Mouse (Mus musculus): ENCODE data around the gene Trip13. TPM values are rescaled to one million over a fixed set of nuclear protein-coding genes. Genes with fewer than 3 reads are reported as not detected.

Trip13 gene
- polyA plus RNA-seq (2015; fragmentation: Nextera tagmentation; extraction: Ambion mirVana) = 32.1 and 33.6 TPM in 2 replicates

GRCm38 (mm10) chr13:73937321-73938176, at the start of gene Trip13, which contains the start of gene Brd9:
Gene Trip13 (minus strand): TSS chr13:73937784.
Gene Brd9 (plus strand): TSS chr13:73937811.
- peak; percentile 93 for DNase-seq (ENCODE audit: low spot score)

DNA sequence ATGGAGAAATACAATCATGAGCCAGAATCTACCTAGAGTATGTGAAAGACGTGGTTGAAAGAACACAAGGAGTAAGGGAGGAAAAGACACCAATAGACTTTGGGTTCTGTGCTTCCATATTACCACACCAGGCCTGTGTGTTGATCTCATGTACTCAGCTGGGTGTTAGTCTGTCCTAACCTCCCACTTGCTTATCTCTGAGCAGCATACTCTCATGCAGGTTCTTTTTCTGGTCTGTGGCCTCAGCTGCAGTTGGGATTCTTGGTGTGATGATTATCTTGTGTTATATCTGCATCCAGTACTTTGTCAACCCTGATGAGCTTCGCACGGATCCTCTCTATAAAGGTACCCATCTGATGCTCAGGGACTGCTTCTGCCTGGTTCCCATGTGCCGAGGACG, 39.4 kb upstream of the Trip13 start:
- DNase-seq (ENCODE audit: low spot score) = no peak

DNA sequence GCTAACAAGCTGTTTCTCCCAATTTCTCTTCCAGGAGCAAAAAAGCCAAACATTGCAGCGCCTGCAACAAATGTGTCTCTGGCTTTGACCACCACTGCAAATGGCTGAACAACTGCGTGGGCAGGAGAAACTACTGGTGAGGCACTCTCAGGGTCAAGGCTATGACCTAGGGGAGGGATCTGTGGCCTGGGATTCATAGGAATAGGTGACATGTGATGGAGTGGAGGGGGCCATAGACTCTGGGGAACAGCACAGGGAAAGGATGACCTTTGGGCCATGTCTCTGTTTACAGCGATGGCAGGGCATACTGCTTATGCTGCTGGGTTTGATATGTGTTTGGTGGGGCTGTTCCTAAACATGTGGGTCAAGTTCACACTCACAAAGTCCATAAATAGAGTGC, 36.9 kb upstream of the Trip13 start:
- DNase-seq (ENCODE audit: low spot score) = no peak

DNA sequence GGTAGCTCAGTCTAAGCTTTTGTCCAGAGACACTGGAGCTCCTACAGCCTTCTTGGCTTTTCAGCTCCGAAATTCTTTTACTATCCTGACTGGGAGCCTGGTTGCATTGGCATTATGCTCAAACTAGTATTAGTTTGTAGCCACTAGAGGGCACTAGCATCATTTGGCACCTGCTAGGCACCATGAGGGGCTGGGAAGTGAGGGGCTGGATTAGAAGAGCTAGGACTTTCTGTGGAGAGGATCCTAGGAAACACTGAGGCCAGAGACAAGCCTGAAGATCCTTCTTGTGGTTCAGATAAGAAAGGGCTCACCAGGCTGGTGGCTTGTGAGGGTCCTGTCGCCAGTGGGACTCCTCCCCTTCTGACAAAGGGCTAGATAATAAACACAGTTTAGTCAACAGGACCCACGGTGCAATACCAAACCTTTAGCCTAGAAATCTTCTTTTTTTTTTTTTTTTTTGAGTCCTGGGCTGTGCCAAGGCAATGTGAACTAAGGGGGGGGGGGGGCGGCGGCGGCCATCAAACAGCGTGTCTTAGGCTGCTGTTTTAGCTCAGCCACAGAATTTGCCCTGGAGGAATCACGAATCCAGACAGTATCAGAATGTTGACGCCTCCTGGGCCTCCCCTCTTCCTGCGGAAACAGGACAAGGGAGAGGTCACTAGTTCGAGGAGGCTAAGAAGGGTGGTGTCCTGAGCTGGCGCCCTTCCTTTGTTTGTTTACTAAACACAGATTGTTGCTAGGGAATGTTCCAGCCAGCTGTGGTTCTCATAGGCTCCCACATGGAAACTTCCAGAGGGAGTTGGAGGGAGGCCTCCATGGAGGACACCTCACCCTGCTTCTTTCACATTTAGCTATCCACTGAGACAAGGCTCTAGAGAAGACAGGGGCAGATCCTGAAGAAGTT, 33.2 kb upstream of the Trip13 start:
- DNase-seq (ENCODE audit: low spot score) = peak; percentile 54

GRCm38 (mm10) chr13:73963551-73963950, 26.0 kb upstream of the Trip13 start, which contains the start of gene Zdhhc11:
Gene Zdhhc11 (plus strand): TSS chr13:73963851.
- DNase-seq (ENCODE audit: low spot score) = no peak

DNA sequence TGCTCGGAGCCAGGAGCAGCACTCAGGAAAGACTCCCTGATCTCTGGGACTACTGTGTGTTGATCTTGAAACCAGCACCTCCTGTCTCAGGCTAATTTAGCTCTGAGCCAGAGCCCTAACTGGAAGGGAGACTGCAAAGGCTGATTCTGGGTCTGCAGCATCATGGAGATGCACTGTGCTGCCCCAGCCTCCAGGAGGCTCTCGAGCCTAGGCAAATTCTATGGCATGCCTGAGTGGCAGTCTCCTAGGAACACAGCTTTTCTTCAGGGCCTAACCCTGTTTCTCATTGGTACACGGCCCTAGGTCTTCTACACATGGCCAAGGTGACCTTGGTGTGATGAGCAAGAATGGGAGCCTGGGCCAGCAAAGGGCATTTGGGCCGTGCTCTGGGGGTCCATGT, 23.6 kb upstream of the Trip13 start:
- DNase-seq (ENCODE audit: low spot score) = no peak

- DNase-seq (ENCODE audit: low spot score) = no peak
Measured at GRCm38 (mm10) chr13:73960117-73960652, 22.6 kb upstream of the Trip13 start.

DNA sequence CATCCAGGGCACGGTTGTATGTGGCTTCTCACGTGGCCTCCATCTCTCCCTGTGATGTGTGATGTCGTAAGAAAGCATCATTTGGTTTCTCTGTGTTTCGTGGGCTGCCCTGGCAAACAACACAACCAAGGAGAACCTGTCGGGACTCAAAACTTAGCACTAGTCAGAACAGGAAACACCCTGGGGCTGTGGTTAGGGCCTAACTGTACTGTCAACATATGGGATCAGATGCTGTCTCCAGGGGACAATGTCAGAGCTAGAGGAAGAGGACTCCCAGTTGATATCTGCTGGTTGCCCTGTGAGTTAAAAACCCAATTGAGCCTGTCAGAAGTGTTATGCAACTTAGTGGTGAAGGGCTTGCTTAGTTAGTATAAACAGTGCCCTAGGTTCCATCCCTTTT, 17.9 kb upstream of the Trip13 start:
- DNase-seq (ENCODE audit: low spot score) = no peak

GRCm38 (mm10) chr13:73954666-73955065, 17.1 kb upstream of the Trip13 start:
- DNase-seq (ENCODE audit: low spot score) = no peak

DNA sequence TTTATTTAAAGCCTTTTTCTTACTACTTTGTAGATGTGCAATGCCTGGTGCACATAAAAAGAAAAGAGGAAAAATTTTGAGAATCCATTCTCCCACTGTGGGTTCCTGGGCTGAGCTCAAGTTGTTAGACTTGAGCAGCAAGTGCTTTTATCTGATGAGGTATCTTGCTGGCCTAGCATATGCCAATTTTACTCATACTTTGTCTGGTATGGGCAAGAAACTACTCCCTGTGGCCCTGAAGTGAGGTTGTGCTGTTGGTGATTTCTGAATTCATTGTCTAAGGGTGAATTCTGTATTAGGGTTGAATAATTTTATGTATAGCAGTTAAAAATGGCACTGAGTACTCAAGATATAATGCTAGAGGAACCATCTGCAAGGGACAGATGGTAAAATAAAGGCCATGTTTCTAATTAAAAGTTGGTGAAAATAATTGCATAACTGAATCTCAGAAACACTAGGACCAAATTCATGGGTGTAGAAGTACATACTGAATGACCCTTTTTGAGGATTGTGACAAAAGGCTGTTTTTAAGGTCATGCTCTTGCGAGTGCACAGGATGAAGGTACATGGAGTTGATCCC, 16.1 kb upstream of the Trip13 start:
- no peak for DNase-seq (ENCODE audit: low spot score)

GRCm38 (mm10) chr13:73944606-73945005, 7.0 kb upstream of the Trip13 start:
- no peak for DNase-seq (ENCODE audit: low spot score)

GRCm38 (mm10) chr13:73939101-73939500, 1.5 kb upstream of the Trip13 start:
- no peak for DNase-seq (ENCODE audit: low spot score)

GRCm38 (mm10) chr13:73938177-73938560, 585 bp upstream of the Trip13 start:
- peak; percentile 18 for DNase-seq (ENCODE audit: low spot score)

- DNase-seq (ENCODE audit: low spot score) = peak; percentile 6
Measured at GRCm38 (mm10) chr13:73936938-73937320, 655 bp downstream of the Trip13 start.

GRCm38 (mm10) chr13:73932201-73932600, 5.4 kb downstream of the Trip13 start:
- no peak for DNase-seq (ENCODE audit: low spot score)

- no peak for DNase-seq (ENCODE audit: low spot score)
Measured at GRCm38 (mm10) chr13:73913066-73913465, 24.5 kb downstream of the Trip13 start.

GRCm38 (mm10) chr13:73907683-73908412, 29.7 kb downstream of the Trip13 start:
- peak; percentile 65 for DNase-seq (ENCODE audit: low spot score)

DNA sequence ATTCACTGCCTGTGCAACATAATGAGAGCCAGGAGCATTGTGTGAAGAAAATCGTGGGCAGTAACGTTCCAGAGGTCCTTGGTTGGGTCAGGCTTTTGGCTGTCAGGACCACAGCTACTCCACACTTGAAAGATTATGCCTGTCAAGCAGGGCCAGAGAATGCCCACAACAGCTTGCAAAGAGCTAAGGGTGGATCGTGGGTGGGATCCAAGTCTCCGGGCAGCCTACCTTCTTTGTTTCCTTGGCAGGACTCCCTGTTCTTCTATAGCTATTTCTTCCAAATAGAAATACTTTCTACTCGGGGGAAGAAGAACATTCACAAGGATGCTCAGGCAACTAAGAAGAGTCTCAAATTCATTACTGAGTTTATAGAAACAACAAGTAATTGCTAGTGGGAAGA, 30.4 kb downstream of the Trip13 start:
- DNase-seq (ENCODE audit: low spot score) = no peak

GRCm38 (mm10) chr13:73897561-73897960, 40.0 kb downstream of the Trip13 start:
- DNase-seq (ENCODE audit: low spot score) = no peak

- no peak for DNase-seq (ENCODE audit: low spot score)
Measured at GRCm38 (mm10) chr13:73892493-73893178, 44.9 kb downstream of the Trip13 start.
